Mouse (Mus musculus): Measurements from ENCODE around the gene Stac. TPM values are rescaled to one million over a fixed set of nuclear protein-coding genes. Genes with fewer than 3 reads are reported as not detected.

Stac gene
- total RNA-seq, 1 experiment from 2014 or later: not detected

DNA sequence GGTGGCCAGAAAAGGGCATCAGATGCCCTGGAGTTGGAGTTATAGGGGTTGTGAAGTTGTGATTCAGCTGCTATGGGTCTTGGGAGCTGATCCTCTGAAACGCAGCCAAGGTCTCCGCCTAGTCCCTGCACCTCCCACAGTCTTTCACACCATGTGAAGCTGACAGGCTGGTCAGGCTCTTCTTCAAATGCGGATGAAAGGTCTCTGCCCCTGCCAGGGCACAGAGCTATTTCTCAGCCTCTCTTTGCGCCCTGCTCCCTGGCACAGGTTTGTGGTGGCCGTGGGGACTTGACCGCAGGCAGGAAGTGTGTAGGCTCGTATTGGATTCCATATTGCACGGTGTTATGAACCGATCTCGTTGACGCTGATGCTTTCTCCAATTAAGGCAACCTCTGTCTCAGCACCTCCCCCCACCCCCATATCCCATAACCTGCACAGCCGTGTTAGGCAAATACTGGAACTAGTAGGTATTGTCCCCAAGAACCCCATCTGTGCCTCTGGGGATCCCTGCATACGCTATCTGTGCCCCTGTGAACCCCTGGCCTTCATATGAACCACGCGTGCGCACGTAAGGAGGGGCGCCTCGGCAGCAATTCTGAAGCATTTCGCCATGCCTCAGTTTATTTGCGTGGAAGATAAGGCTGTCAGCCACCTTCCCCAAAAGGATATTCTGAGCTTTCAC is 139.7 kb downstream of the Stac start:
- no peak for ATAC-seq (replicated peaks in 1 of 2; ENCODE audit: insufficient read depth in 1 of 2, low FRiP score in 2 of 2, low TSS enrichment in 1 of 2, low read depth in 1 of 2, poor library complexity in 2 of 2, severe bottlenecking in 2 of 2)

DNA sequence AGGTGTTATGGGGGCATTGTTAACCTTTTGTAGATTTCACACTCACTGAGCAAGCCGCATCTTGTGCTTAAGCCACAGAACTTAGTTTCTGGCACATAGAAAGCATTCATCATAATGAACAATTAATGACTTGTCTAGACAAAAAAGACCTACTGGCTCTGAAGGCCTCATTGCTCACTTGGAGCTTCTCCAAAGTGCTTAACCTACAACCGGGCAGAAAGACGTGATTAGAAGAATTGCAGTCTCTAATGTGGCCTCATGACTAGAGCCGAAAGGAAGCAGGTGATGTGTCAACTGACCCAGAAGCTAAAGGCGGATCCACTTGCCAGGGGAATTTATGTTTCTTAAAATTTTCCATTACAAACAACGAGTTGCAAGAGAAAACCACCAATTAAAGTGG is 147.5 kb downstream of the Stac start:
- no peak for ATAC-seq (replicated peaks in 1 of 2; ENCODE audit: insufficient read depth in 1 of 2, low FRiP score in 2 of 2, low TSS enrichment in 1 of 2, low read depth in 1 of 2, poor library complexity in 2 of 2, severe bottlenecking in 2 of 2)

DNA sequence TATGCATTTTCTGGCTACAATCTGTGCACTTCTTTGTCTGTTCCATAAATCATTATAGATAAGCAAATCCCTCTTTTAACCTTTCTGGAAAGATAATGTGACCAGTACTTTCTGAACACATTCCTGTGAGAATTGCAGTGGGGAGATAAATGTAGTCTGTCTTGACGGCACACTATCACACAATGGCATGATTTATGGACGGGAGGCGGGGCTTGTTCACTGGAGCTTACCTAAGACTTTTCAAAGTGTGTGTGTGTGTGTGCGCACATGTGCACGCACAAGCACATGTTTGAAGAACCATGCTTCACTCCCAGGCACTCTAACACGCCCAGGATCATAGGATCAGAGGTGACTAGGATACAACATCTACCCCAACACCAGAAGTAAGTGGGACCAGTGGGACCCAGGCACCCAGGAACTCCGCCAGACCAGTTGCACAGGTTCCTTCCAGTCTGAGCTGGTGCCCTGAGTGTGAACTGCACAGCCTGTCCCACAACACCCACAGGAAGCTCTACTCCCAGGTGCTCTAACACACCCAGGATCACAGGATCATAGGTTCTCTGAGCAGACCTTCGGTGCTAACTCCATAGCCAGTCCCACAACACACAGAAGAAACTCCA is 154.6 kb downstream of the Stac start:
- no peak for ATAC-seq (replicated peaks in 1 of 2; ENCODE audit: insufficient read depth in 1 of 2, low FRiP score in 2 of 2, low TSS enrichment in 1 of 2, low read depth in 1 of 2, poor library complexity in 2 of 2, severe bottlenecking in 2 of 2)

DNA sequence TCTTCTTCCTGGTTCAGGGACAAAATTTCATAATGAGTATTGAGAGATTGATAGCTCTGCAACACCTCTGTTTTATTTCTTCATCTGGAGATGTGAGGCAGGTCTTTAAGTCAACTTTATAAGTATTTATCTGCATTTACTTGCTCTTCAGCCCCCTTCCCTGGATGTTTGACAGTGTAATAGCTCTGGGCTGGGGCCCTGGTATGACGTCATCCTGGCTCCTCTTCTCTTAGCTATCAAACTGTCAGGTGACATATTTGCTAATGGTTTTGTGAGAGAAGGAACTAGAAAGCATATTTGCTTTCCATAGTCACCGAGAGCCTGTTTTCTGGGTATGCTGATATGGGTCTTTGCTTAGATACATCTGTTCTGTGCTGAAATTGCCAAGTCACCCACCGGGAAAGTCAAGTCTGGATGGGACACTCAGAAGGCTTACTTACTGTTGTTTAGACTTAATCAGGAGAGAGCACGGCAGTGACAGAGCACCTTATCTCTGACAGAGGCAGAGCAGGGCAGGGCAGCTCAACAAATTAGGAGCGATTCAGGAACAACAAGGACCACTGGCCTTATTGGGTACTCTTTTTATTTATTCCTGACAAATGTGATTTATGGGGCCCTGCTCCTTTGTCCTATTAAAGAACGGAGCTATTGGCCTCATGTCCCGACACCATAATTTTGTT is 155.3 kb downstream of the Stac start:
- no peak for ATAC-seq (replicated peaks in 1 of 2; ENCODE audit: insufficient read depth in 1 of 2, low FRiP score in 2 of 2, low TSS enrichment in 1 of 2, low read depth in 1 of 2, poor library complexity in 2 of 2, severe bottlenecking in 2 of 2)

DNA sequence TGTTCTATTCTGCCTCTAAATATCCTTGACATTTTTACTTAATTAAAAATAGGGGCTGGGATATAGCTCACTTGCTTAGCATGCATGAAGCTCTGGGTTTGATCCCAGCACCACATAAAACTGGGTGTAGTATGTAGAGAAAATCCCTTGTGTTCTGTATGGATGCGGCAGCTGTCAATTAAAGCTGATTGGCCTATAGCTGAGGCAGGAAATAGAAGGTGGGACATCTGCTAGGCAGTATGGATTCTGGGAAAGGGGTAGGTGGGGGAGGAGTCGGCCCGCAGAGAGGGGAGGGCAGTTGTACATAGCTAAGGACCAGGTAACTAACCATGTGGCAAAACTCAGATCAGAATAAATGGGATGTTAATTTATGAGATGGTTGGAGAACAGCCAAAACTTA is 166.3 kb downstream of the Stac start:
- no peak for ATAC-seq (replicated peaks in 1 of 2; ENCODE audit: insufficient read depth in 1 of 2, low FRiP score in 2 of 2, low TSS enrichment in 1 of 2, low read depth in 1 of 2, poor library complexity in 2 of 2, severe bottlenecking in 2 of 2)

DNA sequence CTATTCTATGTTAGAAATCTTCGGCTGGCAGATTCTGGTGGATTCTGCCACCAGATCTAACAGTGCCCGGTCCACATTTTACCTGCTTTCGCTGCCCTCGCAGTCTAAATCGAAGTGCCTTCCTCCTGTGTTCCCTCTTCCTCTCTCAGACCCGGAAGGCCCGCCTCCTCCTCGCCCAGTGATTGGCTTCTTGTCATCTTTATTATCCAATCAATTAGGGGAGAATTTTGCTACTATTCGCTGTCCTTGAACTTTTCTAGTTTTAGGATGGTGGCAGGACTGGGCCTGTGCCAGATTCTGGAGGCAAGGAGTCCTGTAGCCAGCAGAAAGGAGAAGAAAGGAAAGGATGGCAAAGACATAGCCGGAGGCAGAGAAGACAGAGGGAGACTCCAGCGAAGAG is 167.0 kb downstream of the Stac start:
- no peak for ATAC-seq (replicated peaks in 1 of 2; ENCODE audit: insufficient read depth in 1 of 2, low FRiP score in 2 of 2, low TSS enrichment in 1 of 2, low read depth in 1 of 2, poor library complexity in 2 of 2, severe bottlenecking in 2 of 2)

DNA sequence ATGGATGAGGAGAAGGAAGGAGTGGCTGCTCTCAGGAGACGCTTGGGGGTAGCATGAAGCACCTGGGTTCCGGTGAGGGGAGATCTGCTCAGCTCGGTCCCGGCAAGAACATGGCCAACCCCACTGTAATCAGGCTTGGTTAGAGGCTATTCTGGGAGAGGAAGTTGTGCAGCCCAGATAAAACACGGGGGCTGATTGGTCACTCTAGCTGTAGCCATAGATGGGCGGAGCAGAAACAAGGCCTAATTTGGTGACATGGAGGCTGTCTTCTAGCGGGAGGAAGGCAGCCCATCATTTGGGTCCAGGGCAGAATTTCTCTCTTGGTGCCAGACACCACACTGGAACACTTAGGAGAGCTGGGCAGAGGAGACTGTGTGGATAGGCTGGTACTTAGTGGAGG is 167.9 kb downstream of the Stac start:
- no peak for ATAC-seq (replicated peaks in 1 of 2; ENCODE audit: insufficient read depth in 1 of 2, low FRiP score in 2 of 2, low TSS enrichment in 1 of 2, low read depth in 1 of 2, poor library complexity in 2 of 2, severe bottlenecking in 2 of 2)

DNA sequence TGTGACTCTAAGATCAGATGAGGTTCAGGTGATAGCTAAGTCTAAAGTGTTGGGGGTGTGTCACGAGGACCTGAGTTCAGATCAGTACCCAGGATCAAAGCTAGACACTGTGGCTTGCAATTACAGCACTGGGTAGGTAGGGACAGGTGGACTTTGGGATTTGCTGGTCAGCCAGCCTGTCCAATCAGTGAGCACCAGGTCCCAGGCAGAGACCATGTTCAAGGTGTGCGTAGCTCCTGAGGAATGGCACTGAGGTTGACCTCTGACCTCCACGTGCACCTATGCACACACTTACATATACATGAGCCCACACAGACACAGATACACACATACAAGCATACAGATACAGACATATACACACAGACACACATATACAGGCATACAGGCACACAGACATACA is 174.6 kb downstream of the Stac start:
- ATAC-seq (replicated peaks in 1 of 2; ENCODE audit: insufficient read depth in 1 of 2, low FRiP score in 2 of 2, low TSS enrichment in 1 of 2, low read depth in 1 of 2, poor library complexity in 2 of 2, severe bottlenecking in 2 of 2): no peak

DNA sequence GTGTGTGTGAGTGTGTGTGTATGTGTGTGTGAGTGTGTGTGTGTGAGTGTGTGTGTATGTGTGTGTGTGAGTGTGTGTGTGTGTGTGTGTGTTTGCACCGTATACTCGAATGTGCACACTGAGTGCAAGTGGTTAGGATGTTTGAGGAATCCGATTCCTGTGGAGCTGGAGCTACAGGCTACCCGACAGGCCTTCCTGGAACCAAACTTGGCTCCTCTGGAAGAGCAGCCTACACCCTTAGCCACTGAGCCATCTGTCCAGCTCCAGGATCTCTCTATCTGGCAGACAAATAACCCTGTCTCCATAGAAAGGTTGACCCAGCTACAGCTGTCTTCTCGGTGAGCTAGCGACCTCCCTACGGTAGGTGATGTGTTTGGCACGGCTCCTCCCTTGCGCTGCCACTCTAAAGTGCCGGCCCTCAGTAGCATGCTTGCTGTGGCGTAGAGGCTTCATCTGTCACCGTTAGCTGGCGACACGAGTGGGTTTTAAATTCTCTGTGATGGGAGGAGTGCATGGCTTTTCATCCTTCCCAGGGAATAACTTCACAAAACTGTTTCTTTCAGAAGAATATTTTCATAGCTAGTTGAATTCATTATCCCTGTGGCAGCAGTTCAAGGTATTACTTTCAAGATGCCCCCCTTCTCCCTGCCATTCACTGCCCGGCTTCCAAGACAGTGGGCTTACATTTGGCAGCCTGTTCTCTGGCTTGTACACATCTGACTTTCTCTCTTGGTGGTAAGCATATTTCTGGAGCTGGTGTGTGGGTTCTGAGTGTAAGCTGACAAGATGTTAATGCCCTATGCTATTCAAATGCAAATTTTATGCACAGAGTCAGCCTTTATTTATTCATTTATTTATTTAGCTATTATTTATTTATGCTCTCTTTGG is 175.3 kb downstream of the Stac start:
- no peak for ATAC-seq (replicated peaks in 1 of 2; ENCODE audit: insufficient read depth in 1 of 2, low FRiP score in 2 of 2, low TSS enrichment in 1 of 2, low read depth in 1 of 2, poor library complexity in 2 of 2, severe bottlenecking in 2 of 2)
